Mouse (Mus musculus) G1E-ER4 (cell line): Measurements from ENCODE around the gene Gm8765. TPM values are rescaled to one million over a fixed set of nuclear protein-coding genes. Genes with fewer than 3 reads are reported as not detected.
"Not testable (repeated sequence)": the region's sequence is repeated elsewhere in the genome, so short reads cannot be mapped to it uniquely, and the experiment has no call there.

Source experiments
- GATA1 ChIP-seq: IDR thresholded peaks from one replicate; pipeline ENCODE4 v1.8.0; 2012; ENCODE audit warnings: low read length, inconsistent platforms
- polyA plus RNA-seq: library from polyadenylated mRNA; stranded (reverse); fragments of >175 nt; gene quantifications from 2 replicates; pipeline ENCODE4 v1.2.3, GENCODE M21; 2012

Gm8765 gene
- polyA plus RNA-seq, result not detected in 2 replicates

DNA sequence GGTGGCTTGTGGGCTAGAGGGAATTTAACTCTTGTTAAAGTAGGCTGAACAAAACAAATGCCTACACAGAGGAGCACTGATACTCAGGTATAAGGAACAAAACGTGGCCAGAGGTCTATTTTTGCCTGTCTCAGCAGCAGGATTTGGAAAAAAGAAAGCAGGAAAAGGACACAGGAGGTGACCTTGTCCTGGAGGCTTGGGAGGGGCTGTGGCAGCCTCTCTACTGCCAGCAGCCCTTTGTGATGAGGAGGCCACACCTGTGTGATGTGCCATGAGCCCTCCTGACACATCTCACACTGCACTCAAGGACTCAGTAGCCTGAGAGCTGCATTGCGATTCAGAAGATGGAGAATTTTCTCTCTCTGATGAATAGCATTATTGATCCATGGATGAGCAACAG, at the start of gene Gm8765:
Gm8765 (plus strand) TSS at position 301 of the 400 bp plus-strand sequence.
- not testable (repeated sequence) for TF ChIP-seq GATA1

DNA sequence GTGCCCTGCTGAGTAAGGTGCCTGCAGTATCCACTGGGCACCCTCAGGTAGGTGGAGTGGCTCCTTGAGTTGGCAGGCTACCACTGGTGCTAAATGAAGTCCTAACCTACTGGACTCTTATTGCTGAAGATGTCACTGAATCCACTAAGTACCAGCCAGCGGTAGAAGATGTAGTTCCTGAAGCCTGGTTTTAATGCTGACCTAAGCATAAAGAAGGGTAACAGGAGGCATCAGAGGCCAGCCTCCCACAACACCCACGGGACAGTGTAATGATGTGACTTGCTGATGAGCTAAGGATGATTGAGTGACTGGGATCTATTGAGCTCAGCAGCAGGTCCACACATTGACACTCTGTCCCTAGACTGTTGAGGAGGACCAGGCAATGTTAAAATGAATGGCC, 53.6 kb downstream of the Gm8765 start:
- no peak for TF ChIP-seq GATA1

Other genes with a start within 250 kb of the Gm8765 start
- not detected in 2 replicates for gene Nutm2, start 231.0 kb upstream of the Gm8765 start, polyA plus RNA-seq
- not detected in 2 replicates for gene Gm904, start 55.1 kb upstream of the Gm8765 start, polyA plus RNA-seq